Mouse (Mus musculus): ENCODE data around the gene Tubb4b. TPM values are rescaled to one million over a fixed set of nuclear protein-coding genes. Genes with fewer than 3 reads are reported as not detected.

Gene Tubb4b
- total and polyA plus RNA-seq, 2 experiments from 2014 or later: 568 to 827 TPM

DNA sequence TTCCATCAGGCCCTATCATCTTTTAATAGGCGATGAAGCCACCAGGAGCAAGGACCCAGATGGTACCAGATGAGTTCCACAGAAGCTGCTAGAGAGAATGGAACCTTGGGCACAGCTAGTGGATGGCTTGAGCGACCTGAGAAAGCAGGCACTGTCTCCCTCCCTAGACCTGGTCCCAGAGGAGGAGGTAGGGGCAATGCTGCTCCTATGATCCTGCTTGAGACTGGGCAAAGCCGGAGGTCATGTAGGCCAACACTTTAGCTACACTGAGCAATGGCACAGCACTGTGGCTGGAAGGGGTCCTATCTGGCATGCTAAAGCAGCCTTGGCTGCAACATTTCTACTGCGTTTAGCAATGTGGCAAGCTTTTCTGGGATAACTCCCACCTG is 48.8 kb downstream of the Tubb4b start:
- no peak overlapping the region for H3K27ac ChIP-seq
- TF ChIP-seq CTCF (IDR thresholded peaks at IDR 0.05; ENCODE audit: low read depth): no peak
- no peak overlapping the region for H3K9ac ChIP-seq (replicated peaks; ENCODE audit: low read length)
- DNase-seq (ENCODE audit: low spot score) (no peak), ATAC-seq (no peak)
- no peaks in the 10 kb centered on the region for H3K36me3 ChIP-seq (ENCODE audit: insufficient read depth, low read length)
- H3K27me3 ChIP-seq (ENCODE audit: insufficient read depth, low read length): no peaks in the 10 kb centered on the region
- H3K9me3 ChIP-seq (ENCODE audit: low read length): no peaks in the 10 kb centered on the region
- WGBS: 86% methylated on average over 4 of the region's 4 CpGs
- H3K4me2 ChIP-seq (ENCODE audit: low read depth, low read length): no peak overlapping the region
- peaks cover 16% of the 10 kb centered on the region for H3K4me1 ChIP-seq (ENCODE audit: insufficient read depth, low read length)
- H3K4me3 ChIP-seq (ENCODE audit: low read length): no peak overlapping the region

DNA sequence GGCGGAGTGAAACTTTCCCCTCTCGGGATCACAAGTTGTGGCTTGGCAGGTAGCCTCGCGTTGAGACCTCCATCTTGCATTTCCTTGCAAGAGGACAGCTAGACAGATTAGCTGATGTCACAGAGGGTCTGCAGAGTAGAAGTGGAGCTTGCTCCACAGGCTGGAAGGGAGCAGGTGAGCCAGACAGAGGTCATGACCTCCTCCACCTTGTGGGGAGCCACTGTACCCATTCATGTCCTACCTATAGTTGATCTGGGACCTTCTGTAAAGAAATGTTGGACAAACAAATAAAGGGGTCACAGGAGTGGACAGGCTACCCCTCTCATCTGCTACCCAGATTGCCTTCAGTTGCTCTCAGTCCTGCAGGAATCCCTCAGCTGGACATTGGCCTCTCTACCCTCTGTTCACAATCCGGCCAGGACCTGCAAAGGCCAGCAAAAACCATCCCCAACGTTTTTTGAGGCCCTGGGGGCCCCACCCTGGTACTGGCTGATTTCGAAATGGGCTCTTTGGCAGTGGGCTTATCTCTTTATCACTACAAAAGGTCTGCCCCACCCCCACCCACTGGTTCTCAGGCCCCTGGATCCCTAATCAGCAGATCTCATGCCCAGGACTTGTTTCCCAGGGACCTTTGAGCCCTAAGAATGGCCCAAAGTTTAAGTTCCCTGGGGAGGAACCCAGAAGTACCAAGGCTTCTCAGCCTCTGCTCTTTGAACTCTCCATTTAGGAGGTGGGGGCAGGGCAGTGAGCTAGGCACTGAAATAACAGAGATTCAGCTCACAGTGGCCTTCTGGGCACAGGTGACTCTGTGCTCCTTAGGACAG is 49.4 kb downstream of the Tubb4b start:
- no peak overlapping the region for H3K27ac ChIP-seq
- no peaks in the 10 kb centered on the region for H3K27me3 ChIP-seq (ENCODE audit: insufficient read depth, low read length)
- no peak for DNase-seq (ENCODE audit: low spot score)
- H3K36me3 ChIP-seq (ENCODE audit: insufficient read depth, low read length): no peaks in the 10 kb centered on the region
- no peak overlapping the region for H3K9ac ChIP-seq (replicated peaks; ENCODE audit: low read length)
- H3K9me3 ChIP-seq (ENCODE audit: low read length): no peaks in the 10 kb centered on the region
- ATAC-seq: no peak
- no peak overlapping the region for H3K4me3 ChIP-seq (ENCODE audit: low read length)
- TF ChIP-seq CTCF (IDR thresholded peaks at IDR 0.05; ENCODE audit: low read depth): no peak
- H3K4me2 ChIP-seq (ENCODE audit: low read depth, low read length): no peak overlapping the region
- WGBS: 66% methylated on average over 7 of the region's 7 CpGs
- peaks cover 16% of the 10 kb centered on the region for H3K4me1 ChIP-seq (ENCODE audit: insufficient read depth, low read length)

DNA sequence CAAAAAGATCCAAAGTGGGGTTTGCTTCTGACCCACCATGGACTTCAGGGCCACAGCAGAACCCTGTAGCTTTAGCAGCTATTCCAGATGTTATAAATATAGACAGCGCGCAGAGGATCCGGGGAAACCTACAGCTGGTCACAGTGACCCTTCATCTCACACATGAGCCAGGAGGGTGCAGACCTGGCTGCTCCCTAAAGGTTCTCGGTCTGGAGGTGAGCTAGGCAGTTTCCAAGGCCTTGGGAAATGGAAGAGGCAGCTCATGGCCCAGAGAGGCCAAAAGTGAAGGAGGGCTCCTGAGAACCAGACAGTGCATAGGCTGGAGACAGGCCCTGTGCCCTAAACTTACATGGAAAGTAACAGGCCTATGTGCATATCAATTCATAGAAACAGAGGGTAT is 50.7 kb downstream of the Tubb4b start:
- TF ChIP-seq CTCF (IDR thresholded peaks at IDR 0.05; ENCODE audit: low read depth): no peak
- no peak for DNase-seq (ENCODE audit: low spot score)
- Histone ChIP-seq H3K4me3 (ENCODE audit: low read length) (no peak overlapping the region), H3K9ac (replicated peaks; ENCODE audit: low read length) (no peak overlapping the region), H3K27me3 (ENCODE audit: insufficient read depth, low read length) (no peaks in the 10 kb centered on the region), H3K4me2 (ENCODE audit: low read depth, low read length) (no peak overlapping the region), H3K4me1 (ENCODE audit: insufficient read depth, low read length) (peaks cover 20% of the 10 kb centered on the region), H3K9me3 (ENCODE audit: low read length) (no peaks in the 10 kb centered on the region), H3K36me3 (ENCODE audit: insufficient read depth, low read length) (no peaks in the 10 kb centered on the region), H3K27ac (no peak overlapping the region)
- 95% methylated on average over 4 of the region's 4 CpGs for WGBS
- ATAC-seq: no peak

DNA sequence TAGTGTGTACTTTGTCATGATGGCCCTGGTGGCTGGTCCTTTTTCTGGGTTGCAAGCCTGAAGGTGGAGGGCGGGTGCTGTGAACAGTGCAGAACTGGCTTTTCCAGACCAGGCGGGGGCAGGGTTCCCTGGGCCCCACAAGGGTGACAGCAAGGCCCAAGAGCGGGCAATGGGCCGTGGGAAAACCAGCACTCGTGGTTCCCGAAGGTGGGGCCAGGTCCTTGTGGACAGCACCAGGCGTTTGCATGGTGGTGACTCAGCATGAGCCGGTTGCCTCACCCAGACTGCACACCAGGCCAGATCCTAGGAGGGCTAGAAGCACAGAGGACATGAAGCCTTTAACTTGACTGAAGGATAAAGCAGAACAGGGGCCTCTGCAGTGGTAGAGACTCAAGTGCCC is 51.9 kb downstream of the Tubb4b start:
- Histone ChIP-seq H3K9ac (replicated peaks; ENCODE audit: low read length) (no peak overlapping the region), H3K36me3 (ENCODE audit: insufficient read depth, low read length) (no peaks in the 10 kb centered on the region), H3K4me1 (ENCODE audit: insufficient read depth, low read length) (peaks cover 18% of the 10 kb centered on the region), H3K4me2 (ENCODE audit: low read depth, low read length) (no peak overlapping the region), H3K27ac (no peak overlapping the region), H3K9me3 (ENCODE audit: low read length) (no peaks in the 10 kb centered on the region), H3K4me3 (ENCODE audit: low read length) (no peak overlapping the region), H3K27me3 (ENCODE audit: insufficient read depth, low read length) (no peaks in the 10 kb centered on the region)
- no peak for DNase-seq (ENCODE audit: low spot score)
- no peak for TF ChIP-seq CTCF (IDR thresholded peaks at IDR 0.05; ENCODE audit: low read depth)
- no peak for ATAC-seq
- 73% methylated on average over 8 of the region's 8 CpGs for WGBS

Other genes with a start within 250 kb of the Tubb4b start
Only the 30 nearest of the 33 such genes appear.
- 254 and 279 TPM in 2 replicates for gene Nsmf, start 170.3 kb downstream of the Tubb4b start, total RNA-seq (2014; rRNA removed)
- gene Nsmf, start 170.3 kb downstream of the Tubb4b start, polyA plus RNA-seq (2015; fragmentation: Nextera tagmentation; extraction: Ambion mirVana): 152 and 159 TPM in 2 replicates
- not detected in 2 replicates for gene Entpd8, start 144.4 kb downstream of the Tubb4b start, total RNA-seq (2014; rRNA removed)
- gene Entpd8, start 144.4 kb downstream of the Tubb4b start, polyA plus RNA-seq (2015; fragmentation: Nextera tagmentation; extraction: Ambion mirVana): not detected in 2 replicates
- not detected in 2 replicates for gene Noxa1, start 129.6 kb downstream of the Tubb4b start, total RNA-seq (2014; rRNA removed)
- gene Noxa1, start 129.6 kb downstream of the Tubb4b start, polyA plus RNA-seq (2015; fragmentation: Nextera tagmentation; extraction: Ambion mirVana): not detected in 2 replicates
- gene Nrarp, start 43.9 kb downstream of the Tubb4b start, total RNA-seq (2014; rRNA removed): 50.8 and 58.0 TPM in 2 replicates
- gene Nrarp, start 43.9 kb downstream of the Tubb4b start, polyA plus RNA-seq (2015; fragmentation: Nextera tagmentation; extraction: Ambion mirVana): 14.2 and 14.7 TPM in 2 replicates
- gene Tor4a, start 27.8 kb downstream of the Tubb4b start, total RNA-seq (2014; rRNA removed): 4.0 and 4.7 TPM in 2 replicates
- 1.2 and 1.9 TPM in 2 replicates for gene Tor4a, start 27.8 kb downstream of the Tubb4b start, polyA plus RNA-seq (2015; fragmentation: Nextera tagmentation; extraction: Ambion mirVana)
- 90.3 and 117 TPM in 2 replicates for gene Nelfb, start 13.2 kb downstream of the Tubb4b start, total RNA-seq (2014; rRNA removed)
- gene Nelfb, start 13.2 kb downstream of the Tubb4b start, polyA plus RNA-seq (2015; fragmentation: Nextera tagmentation; extraction: Ambion mirVana): 82.0 and 82.8 TPM in 2 replicates
- not detected in 2 replicates for gene Stpg3, start 10.1 kb downstream of the Tubb4b start, total RNA-seq (2014; rRNA removed)
- not detected in 2 replicates for gene Stpg3, start 10.1 kb downstream of the Tubb4b start, polyA plus RNA-seq (2015; fragmentation: Nextera tagmentation; extraction: Ambion mirVana)
- not detected in 2 replicates for gene Fam166a, start 6.0 kb downstream of the Tubb4b start, total RNA-seq (2014; rRNA removed)
- gene Fam166a, start 6.0 kb downstream of the Tubb4b start, polyA plus RNA-seq (2015; fragmentation: Nextera tagmentation; extraction: Ambion mirVana): 0.42 TPM in 1 of 2 replicates, not detected in the other
- not detected in 2 replicates for gene Slc34a3, start 9.7 kb upstream of the Tubb4b start, total RNA-seq (2014; rRNA removed)
- not detected in 2 replicates for gene Slc34a3, start 9.7 kb upstream of the Tubb4b start, polyA plus RNA-seq (2015; fragmentation: Nextera tagmentation; extraction: Ambion mirVana)
- gene Rnf224, start 12.1 kb upstream of the Tubb4b start, total RNA-seq (2014; rRNA removed): not detected in 2 replicates
- gene Rnf224, start 12.1 kb upstream of the Tubb4b start, polyA plus RNA-seq (2015; fragmentation: Nextera tagmentation; extraction: Ambion mirVana): not detected in 2 replicates
- 156 and 170 TPM in 2 replicates for gene Rnf208, start 17.6 kb upstream of the Tubb4b start, total RNA-seq (2014; rRNA removed)
- gene Rnf208, start 17.6 kb upstream of the Tubb4b start, polyA plus RNA-seq (2015; fragmentation: Nextera tagmentation; extraction: Ambion mirVana): 197 and 219 TPM in 2 replicates
- 0.47 TPM in 1 of 2 replicates, not detected in the other for gene Cysrt1, start 17.8 kb upstream of the Tubb4b start, total RNA-seq (2014; rRNA removed)
- gene Cysrt1, start 17.8 kb upstream of the Tubb4b start, polyA plus RNA-seq (2015; fragmentation: Nextera tagmentation; extraction: Ambion mirVana): 0.24 and 0.44 TPM in 2 replicates
- 8.7 and 9.7 TPM in 2 replicates for gene AL732309.1, start 22.2 kb upstream of the Tubb4b start, total RNA-seq (2014; rRNA removed)
- gene AL732309.1, start 22.2 kb upstream of the Tubb4b start, polyA plus RNA-seq (2015; fragmentation: Nextera tagmentation; extraction: Ambion mirVana): 2.3 and 2.6 TPM in 2 replicates
- 56.2 and 57.9 TPM in 2 replicates for gene Tmem203, start 30.7 kb upstream of the Tubb4b start, total RNA-seq (2014; rRNA removed)
- 26.7 and 29.7 TPM in 2 replicates for gene Tmem203, start 30.7 kb upstream of the Tubb4b start, polyA plus RNA-seq (2015; fragmentation: Nextera tagmentation; extraction: Ambion mirVana)
- gene Tprn, start 37.9 kb upstream of the Tubb4b start, total RNA-seq (2014; rRNA removed): 39.1 and 45.6 TPM in 2 replicates
- gene Tprn, start 37.9 kb upstream of the Tubb4b start, polyA plus RNA-seq (2015; fragmentation: Nextera tagmentation; extraction: Ambion mirVana): 30.0 and 31.1 TPM in 2 replicates
- gene Ssna1, start 47.7 kb upstream of the Tubb4b start, total RNA-seq (2014; rRNA removed): 84.5 and 120 TPM in 2 replicates
- 159 and 165 TPM in 2 replicates for gene Ssna1, start 47.7 kb upstream of the Tubb4b start, polyA plus RNA-seq (2015; fragmentation: Nextera tagmentation; extraction: Ambion mirVana)
- 26.1 and 46.7 TPM in 2 replicates for gene Anapc2, start 47.8 kb upstream of the Tubb4b start, total RNA-seq (2014; rRNA removed)
- gene Anapc2, start 47.8 kb upstream of the Tubb4b start, polyA plus RNA-seq (2015; fragmentation: Nextera tagmentation; extraction: Ambion mirVana): 101 and 105 TPM in 2 replicates
- not detected in 2 replicates for gene Tmem210, start 63.4 kb upstream of the Tubb4b start, total RNA-seq (2014; rRNA removed)
- gene Tmem210, start 63.4 kb upstream of the Tubb4b start, polyA plus RNA-seq (2015; fragmentation: Nextera tagmentation; extraction: Ambion mirVana): not detected in 2 replicates
- 1.0 TPM in 1 of 2 replicates, not detected in the other for gene Lrrc26, start 65.2 kb upstream of the Tubb4b start, total RNA-seq (2014; rRNA removed)
- gene Lrrc26, start 65.2 kb upstream of the Tubb4b start, polyA plus RNA-seq (2015; fragmentation: Nextera tagmentation; extraction: Ambion mirVana): 0.20 and 0.44 TPM in 2 replicates
- 146 and 156 TPM in 2 replicates for gene Grin1, start 94.5 kb upstream of the Tubb4b start, total RNA-seq (2014; rRNA removed)
- 69.5 and 75.7 TPM in 2 replicates for gene Grin1, start 94.5 kb upstream of the Tubb4b start, polyA plus RNA-seq (2015; fragmentation: Nextera tagmentation; extraction: Ambion mirVana)
- gene Man1b1, start 107.6 kb upstream of the Tubb4b start, total RNA-seq (2014; rRNA removed): 52.6 and 67.9 TPM in 2 replicates
- 46.7 and 49.7 TPM in 2 replicates for gene Man1b1, start 107.6 kb upstream of the Tubb4b start, polyA plus RNA-seq (2015; fragmentation: Nextera tagmentation; extraction: Ambion mirVana)
- 19.0 and 30.0 TPM in 2 replicates for gene Dpp7, start 131.7 kb upstream of the Tubb4b start, total RNA-seq (2014; rRNA removed)
- gene Dpp7, start 131.7 kb upstream of the Tubb4b start, polyA plus RNA-seq (2015; fragmentation: Nextera tagmentation; extraction: Ambion mirVana): 24.7 and 27.8 TPM in 2 replicates
- 5.8 and 7.5 TPM in 2 replicates for gene Uap1l1, start 141.0 kb upstream of the Tubb4b start, total RNA-seq (2014; rRNA removed)
- 15.6 and 18.5 TPM in 2 replicates for gene Uap1l1, start 141.0 kb upstream of the Tubb4b start, polyA plus RNA-seq (2015; fragmentation: Nextera tagmentation; extraction: Ambion mirVana)
- gene Sapcd2, start 147.6 kb upstream of the Tubb4b start, total RNA-seq (2014; rRNA removed): 38.1 and 40.2 TPM in 2 replicates
- gene Sapcd2, start 147.6 kb upstream of the Tubb4b start, polyA plus RNA-seq (2015; fragmentation: Nextera tagmentation; extraction: Ambion mirVana): 20.2 and 22.0 TPM in 2 replicates
- 8.4 and 12.9 TPM in 2 replicates for gene Entpd2, start 171.2 kb upstream of the Tubb4b start, total RNA-seq (2014; rRNA removed)
- gene Entpd2, start 171.2 kb upstream of the Tubb4b start, polyA plus RNA-seq (2015; fragmentation: Nextera tagmentation; extraction: Ambion mirVana): 10.8 and 12.3 TPM in 2 replicates
- 249 and 289 TPM in 2 replicates for gene Npdc1, start 174.6 kb upstream of the Tubb4b start, total RNA-seq (2014; rRNA removed)
- 416 and 422 TPM in 2 replicates for gene Npdc1, start 174.6 kb upstream of the Tubb4b start, polyA plus RNA-seq (2015; fragmentation: Nextera tagmentation; extraction: Ambion mirVana)
- gene Fut7, start 198.6 kb upstream of the Tubb4b start, total RNA-seq (2014; rRNA removed): 1.0 TPM in 1 of 2 replicates, not detected in the other
- 0.18 and 0.20 TPM in 2 replicates for gene Fut7, start 198.6 kb upstream of the Tubb4b start, polyA plus RNA-seq (2015; fragmentation: Nextera tagmentation; extraction: Ambion mirVana)
- 84.6 and 94.9 TPM in 2 replicates for gene Abca2, start 204.0 kb upstream of the Tubb4b start, total RNA-seq (2014; rRNA removed)
- 10.7 and 12.5 TPM in 2 replicates for gene Abca2, start 204.0 kb upstream of the Tubb4b start, polyA plus RNA-seq (2015; fragmentation: Nextera tagmentation; extraction: Ambion mirVana)
- gene Clic3, start 232.1 kb upstream of the Tubb4b start, total RNA-seq (2014; rRNA removed): 0.97 and 3.9 TPM in 2 replicates
- gene Clic3, start 232.1 kb upstream of the Tubb4b start, polyA plus RNA-seq (2015; fragmentation: Nextera tagmentation; extraction: Ambion mirVana): 4.1 and 4.8 TPM in 2 replicates
- gene Paxx, start 236.4 kb upstream of the Tubb4b start, total RNA-seq (2014; rRNA removed): 183 and 187 TPM in 2 replicates
- gene Paxx, start 236.4 kb upstream of the Tubb4b start, polyA plus RNA-seq (2015; fragmentation: Nextera tagmentation; extraction: Ambion mirVana): 141 and 145 TPM in 2 replicates